Mouse (Mus musculus): ENCODE data around the gene Map7d1.

Map7d1 gene

DNA sequence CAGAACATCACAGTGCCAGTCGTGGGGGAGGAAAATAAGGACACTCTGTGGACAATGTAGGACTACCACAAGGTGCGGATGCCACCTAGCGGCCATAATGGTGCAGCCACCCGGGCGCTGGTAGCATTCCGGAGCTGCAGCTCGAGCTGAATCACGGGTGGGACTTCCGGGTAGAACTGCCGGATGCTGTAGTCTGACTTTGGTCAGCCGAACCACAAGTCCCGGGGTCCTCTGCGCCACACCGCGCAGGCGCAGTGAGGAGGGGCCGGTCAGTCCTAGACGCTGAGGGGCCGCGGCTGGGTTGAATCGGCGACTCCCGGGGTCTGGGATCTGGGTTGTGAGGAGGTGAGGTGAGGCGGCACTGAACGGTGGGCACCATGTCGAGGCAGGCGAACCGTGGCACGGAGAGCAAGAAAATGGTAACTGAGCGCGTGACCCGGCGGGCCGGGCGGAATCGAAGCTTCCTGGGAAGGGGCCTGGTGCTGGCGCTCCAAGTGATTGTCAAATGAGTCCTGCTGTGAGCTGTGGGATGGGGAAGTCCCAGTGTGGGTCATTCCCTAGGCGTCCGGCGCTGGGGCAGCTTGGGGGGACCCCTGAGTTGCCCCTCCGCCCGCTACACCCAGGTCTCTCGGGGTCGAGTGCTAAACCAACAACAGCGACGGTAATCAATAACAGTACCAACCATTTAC is 6.1 kb upstream of the Map7d1 start, which contains the start of gene Trappc3:
Gene Trappc3 (plus strand): TSS at position 207 of the 689 bp plus-strand sequence.
- peak; percentile 100 for DNase-seq (ENCODE audit: low spot score)

DNA sequence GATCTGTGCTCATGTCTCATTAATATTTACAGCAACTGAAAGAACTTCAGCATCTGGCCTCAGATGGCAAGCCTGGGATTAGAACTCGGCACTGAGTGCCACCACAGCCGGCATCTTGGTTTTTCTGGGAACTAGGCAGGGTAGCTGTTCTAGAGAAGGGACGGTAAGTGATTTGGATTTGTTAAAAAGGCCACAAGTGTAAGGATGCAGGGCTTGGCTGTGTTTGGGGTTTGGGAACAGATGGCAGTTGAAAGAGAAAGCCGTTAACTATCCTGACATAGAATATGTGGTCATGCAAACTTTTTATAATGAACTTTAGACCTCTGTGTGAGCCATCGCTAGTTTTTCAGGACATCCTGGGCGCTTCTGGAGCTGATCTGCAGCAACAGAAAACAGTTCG is 5.5 kb upstream of the Map7d1 start:
- DNase-seq (ENCODE audit: low spot score), result no peak

DNA sequence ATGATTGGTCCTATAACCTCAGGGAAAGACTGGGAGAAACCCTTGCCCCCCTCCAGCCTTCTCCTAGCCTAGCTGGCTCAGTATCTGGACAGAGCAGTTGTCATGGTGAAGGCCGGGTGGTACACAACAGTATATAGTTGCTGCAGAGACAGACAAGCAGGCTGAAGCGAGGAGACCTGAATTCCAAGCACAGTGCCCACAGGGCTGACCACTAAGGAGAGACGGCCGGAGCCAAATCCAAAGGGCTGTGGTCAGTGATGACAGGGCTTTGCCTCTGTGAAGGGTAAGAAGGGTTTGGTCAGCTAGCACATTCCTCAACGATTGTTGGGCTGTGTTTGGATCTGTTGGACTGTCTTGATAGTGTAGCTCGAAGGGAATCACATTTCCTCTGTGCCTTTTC is 5.1 kb upstream of the Map7d1 start:
- no peak for DNase-seq (ENCODE audit: low spot score)

DNA sequence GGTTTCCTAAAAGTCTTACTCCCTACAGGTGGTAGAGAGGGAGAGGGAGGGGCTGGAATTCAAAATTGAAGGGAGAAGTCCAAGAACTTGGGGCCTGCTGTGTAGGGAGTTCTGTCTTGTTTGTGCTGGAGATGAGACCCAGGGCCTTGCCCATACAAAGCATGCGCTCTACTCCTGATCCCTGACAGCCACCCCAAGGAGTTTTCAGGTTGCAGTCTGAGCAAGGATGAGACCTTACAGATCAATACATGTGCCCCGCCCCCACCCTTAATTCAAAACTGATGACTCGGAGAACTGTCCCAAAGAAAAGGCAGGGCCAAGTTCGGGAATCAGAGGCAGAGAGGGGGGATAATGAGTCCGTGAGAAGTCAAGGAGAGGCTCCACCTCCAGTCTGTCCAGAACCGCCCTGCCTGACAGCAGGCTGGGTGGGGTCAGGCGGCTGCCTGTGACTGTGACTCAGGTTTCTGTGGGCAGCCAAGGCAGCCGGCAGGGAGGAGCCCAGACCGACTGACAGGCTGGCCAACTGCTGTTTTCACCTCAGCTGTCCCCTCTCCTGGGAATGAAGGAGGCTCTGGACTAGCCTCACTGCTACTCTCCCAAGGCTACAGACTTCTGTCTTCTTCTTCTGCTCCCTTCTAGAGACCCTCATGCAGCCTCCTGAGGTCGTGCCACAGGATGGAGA is 4.5 kb upstream of the Map7d1 start:
- DNase-seq (ENCODE audit: low spot score), result peak; percentile 58

DNA sequence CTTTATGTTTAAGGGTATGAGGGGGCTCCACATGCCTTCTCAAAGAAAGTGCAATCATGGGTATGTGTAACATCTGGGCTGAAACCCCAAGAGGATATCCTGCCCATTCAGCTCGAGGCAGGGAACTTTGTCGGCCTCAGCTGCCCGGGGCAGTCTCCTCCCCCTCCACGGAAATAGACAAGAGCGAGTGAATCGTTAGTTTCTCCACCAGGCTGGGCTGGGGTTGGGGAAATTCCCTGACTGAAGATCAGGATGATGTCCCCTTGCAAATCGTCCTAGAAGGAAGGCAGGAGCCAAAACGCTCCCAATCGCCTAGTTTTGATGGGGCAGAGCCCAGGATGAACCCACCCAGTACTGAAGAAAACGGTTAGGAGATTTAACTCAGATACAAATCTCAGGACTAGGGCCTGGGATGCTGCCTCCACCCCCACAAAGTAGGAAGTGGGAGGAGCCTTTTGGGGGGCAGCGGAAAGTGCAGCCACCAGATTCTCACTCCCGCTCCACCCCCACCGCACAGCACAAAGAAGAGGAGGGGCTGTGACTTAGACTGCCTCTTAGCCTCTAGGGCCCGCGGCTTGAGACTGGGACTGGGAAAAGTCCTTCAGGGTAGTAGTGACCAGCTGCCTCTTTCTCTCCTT is 3.5 kb upstream of the Map7d1 start:
- no peak for DNase-seq (ENCODE audit: low spot score)

DNA sequence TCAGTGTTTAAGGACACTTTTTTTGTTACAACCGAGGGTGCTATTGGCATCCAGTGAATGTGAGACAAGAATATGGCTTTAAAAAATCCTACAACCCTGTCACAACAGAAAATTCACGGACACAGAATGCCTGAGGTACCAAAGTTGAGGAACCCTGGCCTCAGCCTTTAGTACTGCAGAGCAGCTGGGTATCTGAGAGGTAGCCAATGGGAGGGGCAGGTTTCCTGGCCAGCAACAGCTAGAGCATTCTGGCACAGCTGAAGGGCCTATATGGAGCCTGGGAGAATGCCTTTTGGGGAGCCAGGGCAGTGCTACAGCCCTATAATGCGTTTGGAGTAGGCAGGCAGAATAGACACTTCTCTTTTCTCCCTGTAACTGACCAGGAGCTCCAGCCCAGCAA is 2.9 kb upstream of the Map7d1 start:
- DNase-seq (ENCODE audit: low spot score), result no peak

DNA sequence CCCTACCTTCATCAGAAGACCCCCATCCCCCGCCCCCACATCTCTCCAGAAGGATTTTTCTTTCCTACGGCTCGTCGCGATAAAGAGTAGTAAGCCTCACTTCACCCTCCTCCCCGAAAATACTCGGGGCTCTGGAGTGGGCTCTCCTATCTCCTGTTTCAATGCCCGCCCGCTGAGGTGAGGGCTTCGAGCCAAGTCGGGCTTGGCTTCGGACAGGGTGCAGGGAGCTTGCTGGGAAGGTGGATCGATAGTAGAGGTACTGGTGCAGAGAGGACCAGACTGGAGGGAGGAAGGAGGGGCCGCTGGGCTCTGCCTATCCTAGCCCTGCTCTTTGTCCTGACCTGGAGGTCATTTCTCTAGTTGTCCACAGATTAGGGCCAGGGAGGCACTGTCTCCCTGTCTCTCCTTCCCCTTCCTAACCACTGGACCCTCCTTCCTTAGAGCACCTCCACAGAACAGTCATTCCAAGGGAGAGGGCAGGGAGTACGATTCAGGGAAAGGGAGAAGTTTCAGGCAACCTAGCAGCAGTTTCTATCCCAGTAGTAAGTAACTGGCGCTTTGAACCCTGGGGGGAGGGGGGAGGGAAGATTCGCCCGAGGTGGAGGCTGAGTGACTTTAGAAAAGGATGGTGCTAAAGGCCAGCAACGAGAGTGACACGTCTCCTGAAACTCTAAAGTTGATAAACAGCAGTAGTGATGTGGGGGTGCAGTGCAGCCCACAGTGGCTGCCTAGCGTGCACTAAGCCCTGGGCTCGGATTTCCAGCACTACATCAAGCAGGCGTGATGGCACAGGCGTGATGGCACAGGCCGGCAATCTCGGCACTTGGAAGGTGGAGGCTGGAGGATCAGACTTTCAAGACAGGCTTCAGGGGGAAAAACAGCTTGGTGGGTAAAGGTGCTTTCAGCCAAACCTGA is 1.1 kb upstream of the Map7d1 start:
- no peak for DNase-seq (ENCODE audit: low spot score)

DNA sequence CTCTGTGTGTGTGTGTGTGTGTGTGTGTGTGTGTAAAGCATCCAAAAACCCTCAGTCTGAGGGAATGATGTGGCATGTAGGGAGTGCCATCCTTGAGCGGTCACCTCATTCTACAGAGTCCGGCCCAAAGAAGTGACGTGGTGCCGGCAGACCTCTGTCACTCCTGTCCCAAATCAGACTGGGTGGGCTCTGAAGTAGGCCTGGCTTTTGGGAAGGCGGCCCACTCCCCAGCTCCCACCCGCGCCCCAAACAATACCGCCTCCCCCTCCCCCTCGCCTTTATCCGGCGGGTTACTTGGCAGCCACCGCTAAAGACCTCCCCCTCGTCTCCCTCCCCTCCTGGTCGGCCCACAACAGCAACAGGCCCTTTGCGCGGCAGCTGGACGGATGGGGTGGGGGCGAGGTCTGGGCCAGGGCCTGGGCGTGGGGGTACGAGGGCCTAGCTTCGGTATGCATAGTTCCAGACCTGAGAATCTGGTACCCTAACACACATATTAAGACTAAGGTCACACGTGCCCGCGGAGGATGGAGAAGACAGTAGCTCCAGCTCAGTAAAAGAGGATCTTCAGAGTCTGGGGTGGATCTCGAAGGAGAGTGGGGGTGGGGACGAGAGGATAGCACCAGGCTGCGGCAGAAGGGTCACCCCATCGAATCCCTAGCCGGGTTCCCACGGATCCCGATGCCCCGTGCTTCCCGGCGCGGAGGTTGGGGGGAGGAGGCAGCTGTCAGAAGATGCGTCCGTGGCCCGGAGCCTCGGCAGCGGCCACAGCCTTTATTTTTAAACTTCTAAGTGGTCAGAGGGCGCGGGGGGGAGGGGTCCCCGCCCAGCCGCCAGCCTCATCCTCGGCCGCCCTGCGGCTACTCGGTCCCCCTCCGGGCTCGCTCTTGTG is 786 bp downstream of the Map7d1 start:
- DNase-seq (ENCODE audit: low spot score), result no peak

DNA sequence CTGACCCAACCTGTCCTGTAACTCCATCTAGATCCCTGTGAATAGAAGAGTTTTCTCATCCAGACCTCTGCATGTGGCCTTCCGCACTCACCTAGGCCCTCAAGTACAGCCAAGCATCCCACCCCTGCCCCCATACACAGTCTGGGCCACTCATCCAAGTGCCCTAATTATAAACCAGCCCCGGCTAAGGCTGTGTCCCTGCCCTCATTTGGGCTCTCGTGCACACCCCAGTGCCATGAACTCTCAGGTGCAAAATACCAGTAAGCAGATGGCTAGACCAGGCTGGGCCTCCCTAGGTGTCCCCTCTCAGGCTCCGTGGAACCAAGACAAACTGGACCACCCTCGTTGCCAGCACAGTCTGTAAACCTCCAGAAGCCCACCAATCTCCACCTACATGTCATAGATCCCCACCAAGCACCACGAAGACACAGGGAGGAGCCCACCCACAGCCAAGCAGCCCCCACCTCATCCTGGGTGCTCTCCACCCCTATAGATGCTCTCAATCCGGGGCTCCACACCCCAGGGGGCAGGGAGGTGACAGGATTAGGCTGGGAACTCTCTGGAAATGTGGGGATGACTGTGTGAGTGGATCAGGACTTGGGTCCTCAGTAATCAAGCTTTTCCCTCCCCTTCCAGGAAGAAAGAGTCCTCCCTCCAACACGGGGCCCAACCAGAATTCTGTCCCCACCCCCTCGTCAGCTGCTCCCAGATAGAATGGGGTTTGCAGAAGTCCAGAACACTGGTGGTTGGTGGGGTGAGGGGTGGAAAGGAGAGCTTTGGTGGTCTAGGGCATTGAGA is 1.6 kb downstream of the Map7d1 start:
- peak; percentile 78 for DNase-seq (ENCODE audit: low spot score)

DNA sequence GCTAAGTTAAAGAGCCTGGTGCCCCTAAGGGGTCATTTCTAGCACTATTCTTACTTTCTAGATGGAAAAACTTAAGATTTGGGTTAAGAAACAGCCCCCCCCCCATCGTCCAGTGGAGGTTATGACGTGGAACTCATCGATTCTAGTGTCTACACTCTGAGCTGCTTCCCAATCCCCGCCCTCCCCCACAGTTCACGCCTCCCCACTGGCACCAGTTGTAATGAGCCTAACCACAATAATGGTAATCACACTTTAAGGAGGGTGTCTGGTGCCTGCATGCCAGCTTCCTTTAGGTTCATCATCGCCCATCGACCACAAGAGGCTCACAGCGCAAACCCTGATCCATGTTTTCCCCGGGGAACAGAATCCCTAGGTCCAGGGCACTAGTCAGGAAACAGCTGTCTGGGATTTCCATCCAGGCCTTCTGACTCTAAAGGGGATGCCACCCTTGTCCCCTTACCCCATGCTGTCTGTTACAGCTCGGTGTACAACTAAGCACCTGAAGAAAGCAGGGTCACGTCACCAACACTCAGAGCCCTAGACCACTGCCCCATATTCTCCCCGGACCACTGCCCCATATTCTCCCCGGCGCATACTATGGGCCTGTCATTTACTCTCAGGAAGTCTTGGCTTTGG is 2.4 kb downstream of the Map7d1 start:
- DNase-seq (ENCODE audit: low spot score), result no peak

DNA sequence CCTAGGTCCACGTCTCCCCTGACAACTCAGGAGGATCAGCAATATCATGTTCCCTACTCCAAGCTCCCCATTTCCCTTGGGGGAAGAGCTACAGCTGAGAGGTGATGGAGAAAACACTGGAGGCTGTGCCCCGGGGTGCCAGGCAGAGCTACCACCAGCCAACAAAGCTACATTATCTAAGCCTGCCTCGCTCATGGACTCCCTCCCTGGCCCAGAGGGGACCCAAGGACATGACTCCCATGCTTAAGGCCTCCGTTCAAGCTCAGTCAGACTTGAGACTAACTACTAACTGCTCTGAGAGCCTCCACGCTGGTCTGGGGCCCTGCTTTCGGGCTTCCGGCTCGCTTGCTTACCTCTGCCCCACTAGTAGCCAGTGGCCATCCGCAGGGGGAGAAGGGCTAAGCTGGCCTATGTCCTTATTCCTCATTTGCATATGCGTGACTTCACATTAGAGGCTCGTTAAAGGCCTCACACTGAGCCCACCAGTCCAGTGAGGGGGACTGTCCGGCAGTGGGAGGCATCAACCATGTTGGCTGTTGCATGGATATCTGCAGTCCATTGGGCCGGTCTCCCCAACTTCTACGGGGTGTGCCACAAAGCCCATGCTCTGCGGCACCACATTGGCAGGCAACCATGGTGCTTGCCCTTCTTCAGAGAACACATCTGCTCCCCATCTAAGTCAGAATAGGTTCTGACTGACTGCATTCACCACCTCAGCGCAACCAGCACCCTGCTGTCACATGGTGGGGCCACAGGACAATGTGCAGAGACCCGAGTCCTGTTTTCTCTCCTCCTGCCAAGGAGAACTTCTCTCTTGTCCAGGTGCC is 3.5 kb downstream of the Map7d1 start:
- DNase-seq (ENCODE audit: low spot score), result no peak

DNA sequence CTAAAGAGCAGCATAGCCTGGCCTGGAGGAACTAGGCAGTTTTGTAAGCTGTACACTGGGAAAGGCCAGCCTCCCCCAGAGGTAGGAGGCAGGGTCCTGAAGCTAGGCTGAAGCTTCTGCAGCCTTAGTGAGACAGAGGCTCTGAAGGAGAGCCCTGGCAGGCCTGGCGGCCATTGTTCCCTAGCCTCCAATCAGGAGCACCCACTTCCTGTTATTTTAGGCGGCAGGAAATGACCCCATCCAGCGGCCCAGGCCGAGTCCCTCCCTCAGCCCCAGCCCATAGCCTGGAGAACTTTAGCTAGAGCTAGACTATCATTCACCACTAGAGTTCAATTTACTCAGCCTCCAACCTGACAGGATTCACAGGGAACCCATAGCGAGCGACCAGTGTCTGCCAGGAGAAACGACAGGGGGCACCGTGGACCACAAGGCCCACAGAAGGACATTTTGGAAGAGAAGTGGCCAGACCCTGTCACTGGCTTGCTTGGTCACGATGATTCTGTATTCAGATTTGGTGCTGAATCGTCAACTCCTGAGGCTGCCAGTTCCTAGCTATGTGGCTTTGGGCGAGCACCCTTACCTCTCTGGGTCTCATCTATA is 4.4 kb downstream of the Map7d1 start:
- no peak for DNase-seq (ENCODE audit: low spot score)

DNA sequence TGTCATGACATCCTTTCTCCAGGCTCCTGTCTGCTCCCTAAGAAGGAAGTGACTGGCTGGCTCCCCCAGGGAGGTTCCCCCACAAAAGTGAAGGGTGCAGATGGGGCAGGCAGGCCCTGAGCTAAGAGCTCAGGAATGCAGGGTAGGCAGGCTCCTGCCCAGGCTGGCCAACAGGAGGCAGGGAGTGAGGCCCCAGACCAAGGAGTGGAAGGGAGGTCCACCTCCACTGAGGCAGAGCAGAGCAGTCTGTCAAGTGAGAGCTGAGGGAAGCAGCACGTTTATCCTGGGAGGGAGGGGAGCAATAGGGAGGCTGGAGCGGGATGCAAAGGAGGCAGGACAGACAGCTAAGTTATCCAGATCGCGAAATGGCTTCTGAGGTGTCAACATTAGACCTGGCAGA is 5.5 kb downstream of the Map7d1 start:
- DNase-seq (ENCODE audit: low spot score), result no peak

DNA sequence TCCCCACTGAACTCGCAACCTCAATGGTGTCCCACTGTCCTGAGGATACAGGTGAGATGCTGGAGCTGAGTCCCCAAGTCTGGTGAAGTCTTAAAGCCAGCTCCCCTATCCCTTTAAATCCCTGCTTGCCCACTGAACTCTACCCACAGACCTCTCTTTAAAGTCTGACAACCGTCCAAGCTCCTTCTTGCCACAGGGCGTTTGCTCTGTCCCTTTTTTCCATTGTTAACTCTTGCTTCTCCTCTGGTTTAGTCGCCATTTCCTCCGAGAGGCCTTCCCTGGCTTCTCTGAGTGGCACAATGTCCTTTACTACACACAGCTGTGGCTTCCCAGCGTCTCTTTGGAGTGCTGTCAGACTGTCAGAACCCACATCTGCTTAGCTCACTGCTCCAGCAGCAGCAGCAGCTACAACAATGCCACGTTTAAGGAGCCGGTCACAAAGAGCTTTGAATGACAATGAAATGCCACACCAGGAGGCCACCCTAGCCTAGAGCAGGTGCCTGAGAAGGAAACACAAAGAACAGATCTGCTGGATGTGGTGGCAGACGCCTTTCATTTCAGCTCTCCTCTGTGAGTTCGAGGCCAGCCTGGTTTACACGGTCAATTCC is 7.8 kb downstream of the Map7d1 start:
- DNase-seq (ENCODE audit: low spot score), result no peak

DNA sequence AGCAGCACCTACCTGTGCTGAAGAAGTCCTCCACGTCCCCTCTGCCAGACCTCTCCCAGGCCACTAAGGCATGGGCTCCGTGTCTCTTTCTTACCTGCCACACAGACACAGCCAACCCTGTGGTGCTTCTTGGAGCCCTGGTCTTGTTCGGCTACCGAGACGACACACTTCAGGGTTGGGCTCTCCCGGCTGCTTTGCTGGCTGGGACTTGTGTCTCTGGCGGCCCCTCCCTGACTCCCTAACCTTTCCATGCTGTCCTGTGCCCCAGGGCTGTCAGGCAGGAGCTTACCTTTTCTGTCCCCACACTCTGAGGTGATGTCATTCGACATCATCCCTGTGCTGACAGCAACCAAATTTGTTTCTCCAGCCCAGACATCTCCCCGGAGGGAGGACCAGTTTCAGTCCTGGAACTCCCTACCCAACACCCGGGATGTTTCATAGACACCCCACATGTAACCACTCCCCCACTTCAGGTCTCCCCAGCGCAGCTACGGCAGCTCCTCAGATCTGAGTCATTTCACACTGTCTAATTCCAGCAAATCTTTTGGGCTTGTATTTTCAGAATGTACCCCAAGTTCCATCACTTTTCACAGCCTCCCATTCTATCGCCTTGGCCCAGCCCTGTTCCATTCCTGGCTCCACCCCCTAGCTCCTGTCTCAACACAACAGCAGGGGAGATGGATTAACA is 9.8 kb downstream of the Map7d1 start:
- DNase-seq (ENCODE audit: low spot score), result no peak

DNA sequence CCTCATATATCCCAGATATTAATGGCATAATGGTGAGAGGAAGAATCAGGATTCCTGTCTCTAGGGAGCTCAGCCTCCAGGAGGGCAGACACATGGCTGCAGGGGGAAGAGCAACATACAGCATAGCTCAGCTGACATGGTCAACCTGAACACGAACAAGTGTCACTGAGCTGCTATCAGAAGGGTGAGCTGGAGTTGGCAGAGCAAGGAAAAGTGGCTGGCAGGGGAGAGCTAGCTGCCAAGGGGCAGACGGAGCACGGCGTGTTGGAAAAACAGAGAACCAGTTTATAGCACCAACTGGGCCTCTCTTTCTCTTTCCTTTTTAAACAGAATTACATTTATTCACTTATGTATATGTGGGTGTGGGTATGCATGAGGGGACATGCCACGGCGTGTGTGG is 13.6 kb downstream of the Map7d1 start:
- DNase-seq (ENCODE audit: low spot score), result no peak

DNA sequence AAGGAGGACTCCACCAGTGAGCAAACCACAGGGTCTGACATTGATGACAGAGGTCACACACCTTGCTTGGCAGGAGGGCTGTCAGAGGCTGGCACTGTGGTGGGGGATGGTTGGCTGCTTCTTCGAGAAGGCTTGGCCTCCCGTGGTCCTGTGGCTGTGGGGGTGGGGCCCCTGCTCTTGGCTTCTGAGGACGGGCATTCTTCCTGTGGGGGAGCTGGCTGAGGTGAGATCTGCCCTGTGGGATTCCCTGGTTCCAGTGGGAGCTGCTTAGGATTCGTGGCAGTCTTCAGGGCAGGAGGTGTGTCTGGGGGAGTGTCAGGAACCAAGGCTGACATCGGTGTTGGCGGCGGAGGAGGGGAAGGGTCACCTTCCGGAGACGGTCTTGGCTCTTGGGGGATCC is 14.2 kb downstream of the Map7d1 start:
- no peak for DNase-seq (ENCODE audit: low spot score)

Measured in layer of hippocampus, adult 11-12 months (tissue).